Mouse (Mus musculus) forebrain, embryonic 14.5 days (tissue): ENCODE measurements around the gene Timp1. TPM values are rescaled to one million over a fixed set of nuclear protein-coding genes. Genes with fewer than 3 reads are reported as not detected.

ENCODE experiments used
- ATAC-seq: fragments of 200-750 bp; cut with Nextera tagmentation; 2 replicates; pipeline ENCODE4 v1.8.0; 2017; ENCODE audit warnings: mild to moderate bottlenecking, moderate library complexity
- DNase-seq: peaks from one replicate; pipeline ENCODE4 v3.0.0-alpha.2; 2015; ENCODE audit warnings: low spot score
- H3K27ac ChIP-seq: fragments of 300-500 bp; sonication (generic); 2 replicates; pipeline ENCODE4 v1.5.1; 2014; ENCODE audit warnings: low read depth, mild to moderate bottlenecking, control low read depth, low read length, moderate library complexity
- H3K27me3 ChIP-seq: fragments of 300-500 bp; sonication (generic); replicated peaks from 2 replicates; pipeline ENCODE4 v1.6.1; 2014; ENCODE audit warnings: low read length, control low read depth, mixed read lengths; ENCODE audit not compliant: control insufficient read depth, insufficient read depth
- H3K36me3 ChIP-seq: fragments of 300-500 bp; sonication (generic); 2 replicates; pipeline ENCODE4 v1.6.1; 2014; ENCODE audit warnings: low read length, control low read depth; ENCODE audit not compliant: control insufficient read depth, insufficient read depth
- H3K4me1 ChIP-seq: fragments of 300-500 bp; sonication (generic); 2 replicates; pipeline ENCODE4 v1.6.1; 2014; ENCODE audit warnings: antibody characterized with exemption, low read length, control low read depth; ENCODE audit not compliant: control insufficient read depth, insufficient read depth
- H3K4me2 ChIP-seq: fragments of 300-500 bp; sonication (generic); 2 replicates; pipeline ENCODE4 v1.6.1; 2014; ENCODE audit warnings: mild to moderate bottlenecking, control low read depth, low read length
- H3K4me3 ChIP-seq: fragments of 300-500 bp; sonication (generic); 2 replicates; pipeline ENCODE4 v1.5.1; 2014; ENCODE audit warnings: low read depth, low read length, control low read depth
- H3K9ac ChIP-seq: fragments of 300-500 bp; sonication (generic); 2 replicates; pipeline ENCODE4 v1.6.1; 2014; ENCODE audit warnings: mild to moderate bottlenecking, low read length, control low read depth, moderate library complexity
- H3K9me3 ChIP-seq: fragments of 300-500 bp; sonication (generic); replicated peaks from 2 replicates; pipeline ENCODE4 v1.6.1; 2016; ENCODE audit warnings: low read length, control low read depth, mixed read lengths; ENCODE audit not compliant: control insufficient read depth
- WGBS: fragments of 180-500 bp; shearing (Covaris S2); extraction: QIAGEN DNeasy Blood & Tissue Kit; methylation state at CpG from one replicate; pipeline ENCODE4 v1.1.7; 2014; 5-methylcytosine and 5-hydroxymethylcytosine counted together
- microRNA-seq: library from miRNA; unstranded; fragments of <30 nt; microRNA quantifications from one replicate; pipeline ENCODE4, GENCODE M21; 2016
- polyA plus RNA-seq: library from polyadenylated mRNA; unstranded; fragments of >200 nt; fragmentation: Nextera tagmentation; extraction: Ambion mirVana; gene quantifications from 2 replicates; pipeline ENCODE4 v1.2.1, GENCODE M21; 2014

Timp1 gene
- polyA plus RNA-seq, 1 experiment from 2014 or later, result 4.4 TPM

DNA sequence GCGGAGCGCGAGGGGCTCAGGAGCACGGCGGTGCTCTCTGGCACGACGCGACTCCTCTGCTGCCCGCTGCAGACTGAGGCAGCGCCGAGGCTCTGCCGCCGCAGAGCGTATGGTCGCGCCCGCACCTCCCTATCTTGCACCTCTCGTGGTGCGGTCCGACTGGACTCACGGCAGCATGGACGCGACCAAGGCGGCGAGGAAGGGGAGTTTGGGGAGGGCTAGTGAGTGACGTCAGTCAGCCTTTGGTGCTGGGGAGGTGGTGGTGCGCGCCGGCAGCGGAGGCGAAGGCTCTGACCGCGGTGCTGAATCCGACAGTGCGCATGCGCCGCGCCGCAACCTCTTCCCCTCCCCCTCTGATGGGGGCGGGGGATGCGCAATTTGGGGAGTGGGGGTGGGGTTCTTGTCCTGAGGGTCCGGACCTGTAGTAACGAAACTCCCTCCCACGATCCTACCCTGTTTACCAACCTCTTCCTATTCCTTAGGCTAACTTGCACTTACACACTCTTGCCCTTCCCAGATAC is 50.9 kb downstream of the Timp1 start, which contains the start of gene Syn1:
Syn1 (minus strand) TSS at position 161 of the 521 bp plus-strand sequence.
- ATAC-seq (peak; percentile 98), DNase-seq (peak; percentile 95)
- Histone ChIP-seq H3K9me3 (no peaks in the 10 kb centered on the region), H3K27ac (peak within 1 kb of the TSS; percentile 55), H3K27me3 (no peaks in the 10 kb centered on the region), H3K36me3 (no peaks in the 10 kb centered on the region), H3K4me2 (peak within 1 kb of the TSS; percentile 58), H3K9ac (peak within 1 kb of the TSS; percentile 67), H3K4me1 (no peaks in the 10 kb centered on the region), H3K4me3 (peak within 1 kb of the TSS; percentile 52)
- WGBS, result 26% methylated on average over 36 of the region's 44 CpGs

DNA sequence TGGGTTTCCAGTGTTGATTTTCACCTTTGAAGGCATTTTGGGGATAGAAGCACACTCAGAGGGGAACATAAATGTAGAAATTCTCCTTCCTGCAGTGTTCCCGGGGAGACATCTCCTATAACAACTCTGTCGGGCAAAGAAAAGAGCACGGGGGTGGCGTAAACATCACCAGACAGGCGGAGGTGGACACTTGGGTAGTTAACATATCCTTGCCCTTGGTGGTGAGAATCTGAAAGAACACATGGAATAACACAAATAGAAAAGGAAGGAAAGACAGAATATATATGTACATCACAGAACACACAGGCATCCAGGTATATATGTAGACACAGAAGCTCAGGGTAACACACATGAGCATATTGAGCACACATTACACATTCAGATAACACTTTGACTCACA is 51.4 kb downstream of the Timp1 start:
- DNase-seq, result no peak
- H3K9ac ChIP-seq, result no peak overlapping the region
- no peak overlapping the region for H3K27ac ChIP-seq
- ATAC-seq, result peak; percentile 2; the same call in 1 of the 2 replicates
- H3K27me3 ChIP-seq, result no peaks in the 10 kb centered on the region
- H3K4me1 ChIP-seq, result no peaks in the 10 kb centered on the region
- no peaks in the 10 kb centered on the region for H3K36me3 ChIP-seq
- H3K9me3 ChIP-seq, result no peaks in the 10 kb centered on the region
- WGBS, result 60% methylated on average over 5 of the region's 5 CpGs
- H3K4me3 ChIP-seq, result peak overlapping the region; percentile 52
- peak overlapping the region; percentile 58 for H3K4me2 ChIP-seq

DNA sequence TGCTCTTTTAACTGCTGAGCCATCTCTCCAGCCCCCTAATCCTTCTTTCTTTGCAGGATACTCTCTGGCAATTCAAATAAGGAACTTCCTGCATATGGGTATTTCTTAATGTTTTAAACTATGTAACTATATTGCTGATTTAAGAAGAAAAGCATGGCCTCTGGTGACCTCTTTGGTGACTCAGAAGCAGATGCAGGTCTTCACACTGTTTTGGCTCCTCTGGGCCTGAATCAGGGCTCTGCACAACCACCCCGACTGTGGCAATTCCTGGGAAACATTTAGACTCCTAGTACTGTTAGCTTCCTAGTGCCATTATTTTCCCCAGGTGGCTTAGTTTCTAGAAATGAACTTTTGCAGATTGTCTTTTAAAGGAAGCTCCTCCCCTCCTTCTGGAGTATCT is 53.5 kb downstream of the Timp1 start:
- H3K9ac ChIP-seq, result no peak overlapping the region

More for the DNA sequence above, 53.5 kb downstream of the Timp1 start:
- peaks cover 18% of the 10 kb centered on the region; the same call in 1 of the 2 replicates for H3K36me3 ChIP-seq
- H3K4me2 ChIP-seq, result no peak overlapping the region
- DNase-seq, result no peak
- H3K9me3 ChIP-seq, result no peaks in the 10 kb centered on the region
- WGBS, result 74% methylated on average over 1 of the region's 1 CpGs
- no peaks in the 10 kb centered on the region for H3K4me1 ChIP-seq
- H3K27ac ChIP-seq, result no peak overlapping the region
- no peaks in the 10 kb centered on the region for H3K27me3 ChIP-seq
- H3K4me3 ChIP-seq, result no peak overlapping the region
- ATAC-seq, result no peak

Small RNA genes within 50 kb of the gene (microRNA-seq; reads per million reads assigned to microRNA genes)
- gene Gm24824 (not detected), gene Mir5617 (not detected)

Other genes starting within 250 kb of the Timp1 start
- 287 and 341 TPM in 2 replicates for gene Uba1, start 211.8 kb upstream of the Timp1 start, polyA plus RNA-seq
- gene Cdk16, start 182.2 kb upstream of the Timp1 start, polyA plus RNA-seq, result 87.2 and 90.7 TPM in 2 replicates
- gene Usp11, start 166.3 kb upstream of the Timp1 start, polyA plus RNA-seq, result 67.8 and 73.4 TPM in 2 replicates
- 196 and 227 TPM in 2 replicates for gene Araf, start 72.4 kb upstream of the Timp1 start, polyA plus RNA-seq
- gene Syn1, start 50.8 kb downstream of the Timp1 start, polyA plus RNA-seq, result 28.8 and 36.1 TPM in 2 replicates
- 4.4 and 5.1 TPM in 2 replicates for gene Cfp, start 61.4 kb downstream of the Timp1 start, polyA plus RNA-seq
- 11.0 and 12.4 TPM in 2 replicates for gene Elk1, start 80.4 kb downstream of the Timp1 start, polyA plus RNA-seq
- 43.8 and 56.3 TPM in 2 replicates for gene Uxt, start 91.9 kb downstream of the Timp1 start, polyA plus RNA-seq
- 8.6 and 11.4 TPM in 2 replicates for gene Zfp182, start 192.2 kb downstream of the Timp1 start, polyA plus RNA-seq
- not detected in 2 replicates for gene Spaca5, start 198.2 kb downstream of the Timp1 start, polyA plus RNA-seq
- 3.0 and 4.7 TPM in 2 replicates for gene Zfp300, start 219.4 kb downstream of the Timp1 start, polyA plus RNA-seq
- not detected in 2 replicates for gene Ssxa1, start 245.7 kb downstream of the Timp1 start, polyA plus RNA-seq